Mouse (Mus musculus) MN1 (cell line): ENCODE data around the gene Ifna2.

ENCODE experiments used
- DNase-seq: peaks from one replicate; pipeline ENCODE4 v3.0.0-alpha.2; 2016; ENCODE audit warnings: low spot score

Ifna2 gene

DNA sequence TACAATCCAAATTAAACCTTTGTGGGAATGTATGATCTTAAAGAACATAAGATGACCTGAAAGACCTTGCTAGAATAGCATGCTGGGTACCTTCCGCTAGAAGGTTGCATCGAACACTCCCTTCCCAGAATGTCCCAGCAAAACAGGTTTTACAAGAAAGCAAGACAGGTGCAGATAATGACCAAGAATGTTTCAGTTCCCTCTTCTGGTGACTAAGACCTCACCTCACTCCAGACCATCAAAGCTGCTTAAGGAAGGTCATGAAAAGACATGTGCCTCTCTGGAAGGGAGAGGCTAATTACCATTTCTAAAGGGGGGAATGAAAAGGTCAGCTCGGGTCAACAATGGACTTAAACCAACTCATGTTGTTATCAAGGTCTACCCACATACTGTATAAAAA, 30.1 kb downstream of the Ifna2 start:
- DNase-seq = no peak

DNA sequence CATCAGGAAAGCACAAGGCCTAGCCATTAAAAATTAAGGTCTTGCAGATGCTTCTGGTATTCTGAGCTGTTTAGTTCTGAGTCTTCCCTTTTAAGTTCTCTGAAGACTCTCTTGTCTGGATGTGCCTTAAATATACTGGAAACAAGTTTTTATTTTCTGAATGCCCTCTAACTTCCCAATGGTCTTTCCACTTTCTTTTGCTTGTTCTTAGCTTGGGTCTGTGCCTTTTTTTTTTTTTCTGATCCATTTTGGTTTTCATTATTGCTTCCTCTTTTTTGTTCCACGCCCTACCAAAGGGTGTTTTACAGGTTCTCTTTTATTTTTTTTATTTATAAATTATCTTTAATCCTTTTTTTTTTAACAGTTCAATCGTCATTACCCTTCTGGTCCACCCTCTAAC, 39.4 kb downstream of the Ifna2 start, which contains the start of gene Ifna13:
Gene Ifna13, minus strand, starts transcription at position 101 of the 400 bp plus-strand sequence.
- DNase-seq = no peak

DNA sequence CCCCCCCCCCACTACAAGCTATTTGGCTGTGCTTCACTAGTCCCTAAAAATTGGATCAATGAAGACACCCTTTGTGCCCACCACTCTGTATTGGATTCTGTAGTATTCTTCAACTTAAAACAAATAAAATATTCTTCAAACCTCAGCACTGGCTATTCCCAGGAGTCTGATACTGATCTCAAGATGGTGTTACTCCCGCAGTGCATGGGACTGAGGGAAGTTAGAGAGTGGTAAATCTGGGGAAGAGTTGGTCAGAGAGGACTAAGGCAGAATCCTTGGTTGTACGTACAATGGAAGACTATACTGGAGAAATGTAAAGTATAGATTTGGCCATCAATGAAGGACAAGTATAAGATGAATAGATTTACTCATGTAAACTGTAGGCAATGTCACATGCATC, 41.2 kb downstream of the Ifna2 start:
- DNase-seq = peak; percentile 50

DNA sequence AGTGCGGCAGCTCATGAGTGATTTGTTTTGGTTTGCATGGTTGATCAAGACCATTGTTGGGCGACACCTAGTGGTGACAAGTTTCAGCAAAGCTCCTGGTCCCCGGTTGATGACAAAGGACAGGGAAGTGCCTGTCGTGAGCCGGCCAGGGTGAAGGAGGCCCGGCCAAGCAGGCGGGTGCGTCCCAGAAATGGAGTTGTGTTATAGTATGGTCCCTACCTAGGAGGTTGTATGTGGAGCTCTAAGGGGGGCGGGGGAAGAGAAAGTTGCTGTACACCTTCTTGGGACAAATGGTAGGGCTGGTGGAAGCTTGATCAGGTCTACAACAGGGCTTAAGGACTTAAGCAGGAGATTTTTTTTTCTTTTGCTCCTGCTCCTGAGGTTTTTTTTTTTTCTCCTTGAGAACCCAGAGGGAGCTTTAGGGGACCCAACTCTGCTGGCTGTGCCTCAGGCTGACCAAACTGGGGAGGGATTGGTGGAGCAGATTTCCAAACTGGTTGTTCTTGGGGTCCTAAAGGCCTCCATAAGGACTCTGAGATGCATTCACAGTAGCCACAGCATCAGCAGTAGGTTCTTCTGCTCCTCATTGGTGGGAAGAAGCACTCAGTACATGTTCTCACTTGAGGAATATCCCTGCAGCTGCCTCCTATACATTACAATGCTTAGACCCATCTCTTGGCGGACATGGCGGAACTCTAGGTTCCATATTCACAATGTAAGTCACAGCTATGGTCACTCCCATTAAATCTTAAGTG, 42.5 kb downstream of the Ifna2 start:
- DNase-seq = peak; percentile 84

DNA sequence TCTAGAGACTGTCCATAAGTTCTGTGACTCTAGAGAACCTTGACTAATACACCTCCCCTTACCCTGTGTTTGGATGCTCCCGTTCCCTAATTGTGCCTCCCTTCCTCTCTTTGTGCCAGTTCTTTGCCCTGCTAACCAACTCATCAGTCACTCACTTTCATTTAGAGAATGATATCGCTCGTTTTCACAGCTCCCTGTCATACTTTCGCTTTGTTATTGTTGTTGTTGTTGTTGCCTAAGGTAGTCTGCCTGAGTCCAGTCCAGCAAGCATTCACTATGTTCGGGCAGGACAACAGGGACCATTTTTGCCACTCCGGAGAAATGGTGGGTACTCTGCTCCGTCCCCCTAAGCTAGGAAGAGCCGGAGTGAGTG, 43.0 kb downstream of the Ifna2 start:
- DNase-seq = no peak

DNA sequence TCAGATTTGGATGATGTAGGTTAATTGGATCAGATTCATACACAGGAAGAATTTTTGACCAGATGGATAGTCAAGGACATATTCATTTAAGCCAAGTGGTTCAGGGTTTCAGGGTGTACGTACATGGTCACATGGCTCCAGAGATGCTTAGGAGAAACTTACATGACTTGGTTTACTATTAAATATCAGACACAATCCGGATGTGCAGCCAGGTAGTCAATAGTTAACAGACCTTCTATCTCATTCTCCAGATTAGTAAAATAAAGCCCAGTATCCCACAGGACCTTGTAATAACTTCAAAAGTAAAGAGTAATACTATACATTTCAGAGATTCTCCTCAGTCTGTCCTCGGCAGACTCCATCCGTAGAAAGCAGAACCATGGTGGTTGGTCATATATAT, 49.4 kb downstream of the Ifna2 start, which contains the start of gene C87499:
Gene C87499, minus strand, starts transcription at position 101 of the 400 bp plus-strand sequence.
- DNase-seq = no peak
